Mouse (Mus musculus): Measurements from ENCODE around the gene Fam161b. TPM values are rescaled to one million over a fixed set of nuclear protein-coding genes. Genes with fewer than 3 reads are reported as not detected.
"Not testable (repeated sequence)": the region's sequence is repeated elsewhere in the genome, so short reads cannot be mapped to it uniquely, and the experiment has no call there.

Fam161b gene
- polyA plus RNA-seq, 1 experiment from 2014 or later: 5.5 TPM

- H3K27me3 ChIP-seq: no peaks in the 10 kb centered on the region
- no peak for TF ChIP-seq CTCF (IDR thresholded peaks at IDR 0.05)
- ATAC-seq: no peak
- CTCF ChIA-PET: no interaction called here
- in situ Hi-C loops (cut with MboI; ENCODE audit: low pct_unique_long_range_greater_than_20kb): no loop called here
- POLR2A ChIA-PET: no interaction called here
- DNase-seq (ENCODE audit: low read depth, low spot score): no peak
Measured at GRCm38 (mm10) chr12:84382369-84382768, 20.7 kb upstream of the Fam161b start.

- POLR2A ChIA-PET: interaction anchor here (0.6 kb wide), 1 partner anchor 21 kb away, joined by 3 read pairs; no protein-coding TSS in a partner anchor
- TF ChIP-seq CTCF (IDR thresholded peaks at IDR 0.05): no peak
- CTCF ChIA-PET: no interaction called here
- H3K27me3 ChIP-seq: no peaks in the 10 kb centered on the region
- in situ Hi-C loops (cut with MboI; ENCODE audit: low pct_unique_long_range_greater_than_20kb): no loop called here
- peak; percentile 62 for ATAC-seq
- DNase-seq (ENCODE audit: low read depth, low spot score): peak; percentile 68
Measured at GRCm38 (mm10) chr12:84373831-84374481, 12.3 kb upstream of the Fam161b start.

- in situ Hi-C loops (cut with MboI; ENCODE audit: low pct_unique_long_range_greater_than_20kb): no loop called here
- no peak for TF ChIP-seq CTCF (IDR thresholded peaks at IDR 0.05)
- ChIA-PET CTCF (no interaction called here), POLR2A (no interaction called here)
- ATAC-seq (no peak), DNase-seq (ENCODE audit: low read depth, low spot score) (no peak)
- no peaks in the 10 kb centered on the region for H3K27me3 ChIP-seq
Measured at GRCm38 (mm10) chr12:84371647-84372046, 10.0 kb upstream of the Fam161b start.

DNA sequence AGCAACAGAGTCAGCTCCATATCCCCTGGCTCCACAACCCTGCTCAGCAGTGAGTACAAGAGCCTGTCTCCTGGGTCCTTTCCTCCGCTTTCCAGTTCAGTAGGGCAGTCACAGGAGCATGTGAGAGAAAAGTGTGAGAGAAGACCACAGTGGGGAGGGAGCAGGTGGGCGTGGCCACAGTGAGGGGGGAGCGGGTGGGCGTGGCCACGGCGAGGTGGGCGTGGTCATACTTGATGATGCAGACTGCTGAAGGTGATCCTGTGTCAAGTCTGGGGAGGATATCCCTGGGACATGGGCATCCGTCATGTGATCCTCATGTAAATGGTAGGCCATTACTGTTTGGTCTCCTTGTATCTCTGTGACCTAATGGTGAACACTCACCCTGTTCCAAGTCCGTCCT, 5.3 kb upstream of the Fam161b start:
- ATAC-seq (no peak), DNase-seq (ENCODE audit: low read depth, low spot score) (no peak)
- in situ Hi-C loops (cut with MboI; ENCODE audit: low pct_unique_long_range_greater_than_20kb): no loop called here
- POLR2A ChIA-PET: no interaction called here
- H3K27me3 ChIP-seq: no peaks in the 10 kb centered on the region
- CTCF ChIA-PET: no interaction called here
- no peak for TF ChIP-seq CTCF (IDR thresholded peaks at IDR 0.05)

DNA sequence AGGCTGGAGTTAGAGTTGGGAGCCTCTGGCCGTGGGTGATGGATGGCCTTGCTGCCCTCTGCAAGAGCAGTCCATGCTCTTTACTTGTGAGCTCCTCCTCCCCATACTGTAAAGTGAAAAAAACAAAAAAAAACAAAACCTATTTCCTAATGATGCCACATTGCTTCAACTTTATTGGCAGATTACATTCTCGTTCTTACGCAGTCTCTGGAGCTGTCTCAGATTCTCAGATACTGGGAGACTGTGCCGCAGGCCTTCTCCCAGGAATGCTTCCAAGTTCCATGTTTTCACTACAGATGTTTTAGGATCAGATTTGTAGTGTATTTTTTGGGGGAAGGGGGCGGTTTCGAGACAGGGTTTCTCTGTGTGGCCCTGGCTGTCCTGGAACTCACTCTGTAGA, 3.5 kb upstream of the Fam161b start:
- POLR2A ChIA-PET: no interaction called here
- DNase-seq (ENCODE audit: low read depth, low spot score) (no peak), ATAC-seq (no peak)
- CTCF ChIA-PET: no interaction called here
- no peaks in the 10 kb centered on the region for H3K27me3 ChIP-seq
- in situ Hi-C loops (cut with MboI; ENCODE audit: low pct_unique_long_range_greater_than_20kb): no loop called here
- TF ChIP-seq CTCF (IDR thresholded peaks at IDR 0.05): no peak

DNA sequence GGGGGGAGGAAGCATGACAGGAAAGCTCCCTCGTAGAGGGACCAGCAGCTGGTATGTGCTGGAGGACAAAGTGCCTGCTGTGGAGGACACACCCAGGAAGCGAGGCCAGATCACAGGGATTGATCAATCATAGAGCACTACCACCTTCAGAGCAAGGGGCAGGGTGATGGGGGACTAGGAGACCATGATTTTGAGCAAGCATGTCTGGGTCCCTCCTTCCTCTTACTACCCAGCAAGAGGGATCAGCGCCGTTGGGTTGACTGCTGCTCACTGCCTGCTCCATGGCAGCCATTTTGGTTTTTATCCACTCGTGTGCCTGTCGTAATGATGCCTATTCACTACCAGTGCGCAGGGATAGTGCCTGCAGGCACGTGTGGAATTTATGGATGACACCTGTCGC, 2.7 kb upstream of the Fam161b start:
- no peak for DNase-seq (ENCODE audit: low read depth, low spot score)
- in situ Hi-C loops (cut with MboI; ENCODE audit: low pct_unique_long_range_greater_than_20kb): loop anchor here (5.0 kb wide), 1 partner anchor 43 kb away; the partner anchor contains the start of genes Bbof1 and Entpd5
- no peak for ATAC-seq
- POLR2A ChIA-PET: no interaction called here
- CTCF ChIA-PET: no interaction called here
- TF ChIP-seq CTCF (IDR thresholded peaks at IDR 0.05): no peak
- no peaks in the 10 kb centered on the region for H3K27me3 ChIP-seq

DNA sequence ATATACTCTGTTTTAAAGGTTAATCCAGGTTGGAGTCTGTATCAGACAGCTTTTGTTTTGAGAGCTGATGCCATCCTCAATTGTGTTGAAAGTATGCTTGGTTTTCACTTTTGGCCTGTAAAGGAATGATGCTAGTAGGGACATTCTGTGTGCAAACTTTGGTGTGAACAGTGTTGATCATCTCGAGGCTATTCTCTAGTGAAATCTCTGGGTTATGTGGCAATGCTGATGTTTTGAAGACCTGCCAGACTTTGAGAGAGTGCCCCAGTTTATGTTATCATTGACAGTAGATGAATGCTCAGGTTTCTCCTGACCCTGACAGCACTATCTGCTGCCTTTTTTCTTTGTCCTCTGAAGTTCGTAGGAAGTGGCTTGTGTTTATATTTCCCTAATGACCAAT, 1.2 kb upstream of the Fam161b start:
- TF ChIP-seq CTCF (IDR thresholded peaks at IDR 0.05): no peak
- in situ Hi-C loops (cut with MboI; ENCODE audit: low pct_unique_long_range_greater_than_20kb): loop anchor here (5.0 kb wide), 1 partner anchor 44 kb away; the partner anchor contains the start of genes Bbof1 and Entpd5
- ChIA-PET CTCF (no interaction called here), POLR2A (no interaction called here)
- DNase-seq (ENCODE audit: low read depth, low spot score) (no peak), ATAC-seq (no peak)
- H3K27me3 ChIP-seq: no peaks in the 10 kb centered on the region

DNA sequence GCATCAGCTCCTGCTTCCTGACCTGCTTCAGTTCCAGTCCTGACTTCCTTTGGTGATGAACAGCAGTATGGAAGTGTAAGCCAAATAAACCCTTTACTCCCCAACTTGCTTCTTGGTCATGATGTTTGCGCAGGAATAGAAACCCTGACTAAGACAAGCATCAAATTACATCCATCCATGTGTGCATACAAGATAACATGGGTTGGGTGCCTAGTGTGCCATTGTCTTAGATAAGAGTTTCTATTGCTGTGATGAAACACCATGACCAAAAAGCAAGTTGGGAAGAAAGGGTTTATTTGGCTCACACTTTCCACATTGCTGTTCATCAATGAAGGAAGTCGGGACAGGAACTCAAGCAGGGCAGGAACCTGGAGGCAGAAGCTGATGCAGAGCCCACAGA, 2.9 kb downstream of the Fam161b start:
- POLR2A ChIA-PET: not testable (repeated sequence)

GRCm38 (mm10) chr12:84347192-84347591, 14.4 kb downstream of the Fam161b start:
- CTCF ChIA-PET: no interaction called here
- in situ Hi-C loops (cut with MboI; ENCODE audit: low pct_unique_long_range_greater_than_20kb): loop anchor here (5.0 kb wide), 1 partner anchor 105 kb away; the partner anchor contains the start of genes Aldh6a1 and Lin52
- no peaks in the 10 kb centered on the region for H3K27me3 ChIP-seq
- ATAC-seq: no peak
- no peak for DNase-seq (ENCODE audit: low read depth, low spot score)
- POLR2A ChIA-PET: no interaction called here
- no peak for TF ChIP-seq CTCF (IDR thresholded peaks at IDR 0.05)

More for the DNA sequence above, 2.9 kb downstream of the Fam161b start:
- in situ Hi-C loops (cut with MboI; ENCODE audit: low pct_unique_long_range_greater_than_20kb); CTCF ChIA-PET; H3K27me3 ChIP-seq; DNase-seq (ENCODE audit: low read depth, low spot score); ATAC-seq: not testable (repeated sequence)

GRCm38 (mm10) chr12:84336963-84337625, 24.5 kb downstream of the Fam161b start:
- ChIA-PET CTCF (no interaction called here), POLR2A (no interaction called here)
- no peak for TF ChIP-seq CTCF (IDR thresholded peaks at IDR 0.05)
- H3K27me3 ChIP-seq: no peaks in the 10 kb centered on the region
- DNase-seq (ENCODE audit: low read depth, low spot score) (no peak), ATAC-seq (no peak)
- in situ Hi-C loops (cut with MboI; ENCODE audit: low pct_unique_long_range_greater_than_20kb): no loop called here

DNA sequence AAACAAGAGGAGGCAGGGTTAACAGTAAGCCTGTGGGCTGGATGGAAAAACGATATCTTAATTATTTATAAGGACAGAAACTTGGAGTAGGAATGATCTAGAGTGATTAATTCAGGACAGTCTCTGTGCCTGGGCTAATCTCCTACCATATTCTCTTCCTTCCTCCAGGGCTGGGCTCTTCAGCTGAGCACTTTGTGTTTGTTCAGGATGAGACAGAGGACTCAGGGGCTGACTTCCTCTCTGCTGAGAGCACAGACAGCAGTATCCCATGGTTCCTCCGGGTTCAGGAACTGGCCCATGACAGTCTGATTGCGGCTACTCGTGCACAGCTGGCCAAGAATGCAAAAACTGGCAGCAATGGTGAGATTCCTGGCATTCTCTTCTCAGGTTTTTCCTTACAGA, 34.5 kb downstream of the Fam161b start:
- in situ Hi-C loops (cut with MboI; ENCODE audit: low pct_unique_long_range_greater_than_20kb): no loop called here
- ATAC-seq: peak; percentile 39
- ChIA-PET CTCF (no interaction called here), POLR2A (interaction anchor here (0.5 kb wide), 1 partner anchor 88 kb away, joined by 4 read pairs; no protein-coding TSS in a partner anchor)
- TF ChIP-seq CTCF (IDR thresholded peaks at IDR 0.05): no peak
- DNase-seq (ENCODE audit: low read depth, low spot score): no peak
- H3K27me3 ChIP-seq: no peaks in the 10 kb centered on the region
